Mouse (Mus musculus) kidney, postnatal 36 days (tissue): Measurements from ENCODE around the gene Drd2.

ENCODE experiments used
- DNase-seq, 2 experiments: peaks; one replicate each; pipeline ENCODE4 v3.0.0; 2021 to 2022; ENCODE audit warnings: mixed read lengths in 2 of 2

Gene Drd2

GRCm38 (mm10) chr9:49340136-49341043, at the start of gene Drd2:
Gene Drd2, plus strand, starts transcription at chr9:49340627.
- DNase-seq, result peak in 1 of 2 experiments; percentile 46

DNA sequence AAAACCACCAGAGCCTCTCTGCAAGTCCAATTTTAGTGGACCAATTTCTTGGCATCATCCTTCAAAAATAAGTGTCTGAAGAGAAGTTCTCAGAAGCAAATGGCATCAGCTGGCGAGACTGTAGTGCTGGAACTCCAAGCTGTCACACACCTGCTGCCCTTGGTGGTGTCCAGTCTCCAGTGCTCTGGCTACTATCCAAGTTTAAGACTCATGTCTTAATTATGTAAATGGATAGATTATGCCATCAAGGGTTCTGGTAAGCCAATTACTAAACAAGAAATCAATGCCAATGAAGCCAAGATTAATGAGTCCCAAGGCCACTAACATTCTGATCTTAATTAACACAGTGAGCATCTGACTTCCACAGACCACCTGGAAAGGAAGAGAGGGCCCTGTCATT, 45.3 kb upstream of the Drd2 start:
- no peak for DNase-seq

- DNase-seq, result peak; percentile 2 to 4
Observed at GRCm38 (mm10) chr9:49307576-49307975, 32.9 kb upstream of the Drd2 start.

DNA sequence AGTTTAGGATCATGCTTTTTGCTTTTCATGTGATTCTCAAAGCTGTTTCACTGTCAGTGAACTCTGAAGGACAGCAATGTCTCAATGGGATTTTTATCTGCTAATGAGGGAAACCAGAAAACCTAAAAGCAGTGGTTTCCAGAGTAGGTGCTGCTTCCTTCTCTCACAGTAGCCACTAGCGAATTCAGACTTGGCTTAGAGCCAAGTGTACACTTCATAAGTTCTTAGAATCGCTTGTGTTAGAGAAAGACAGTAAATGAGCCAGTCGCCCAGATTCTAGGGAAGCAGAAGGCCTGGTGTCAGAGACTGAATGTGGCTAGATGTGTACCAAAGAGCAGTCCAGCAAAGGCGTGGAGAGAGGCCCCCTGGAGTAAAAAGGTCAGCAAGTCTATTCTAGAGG, 29.6 kb upstream of the Drd2 start:
- no peak for DNase-seq

GRCm38 (mm10) chr9:49318638-49319037, 21.8 kb upstream of the Drd2 start:
- DNase-seq, result no peak

GRCm38 (mm10) chr9:49341044-49341365, 578 bp downstream of the Drd2 start:
- peak; percentile 19 to 71 for DNase-seq

DNA sequence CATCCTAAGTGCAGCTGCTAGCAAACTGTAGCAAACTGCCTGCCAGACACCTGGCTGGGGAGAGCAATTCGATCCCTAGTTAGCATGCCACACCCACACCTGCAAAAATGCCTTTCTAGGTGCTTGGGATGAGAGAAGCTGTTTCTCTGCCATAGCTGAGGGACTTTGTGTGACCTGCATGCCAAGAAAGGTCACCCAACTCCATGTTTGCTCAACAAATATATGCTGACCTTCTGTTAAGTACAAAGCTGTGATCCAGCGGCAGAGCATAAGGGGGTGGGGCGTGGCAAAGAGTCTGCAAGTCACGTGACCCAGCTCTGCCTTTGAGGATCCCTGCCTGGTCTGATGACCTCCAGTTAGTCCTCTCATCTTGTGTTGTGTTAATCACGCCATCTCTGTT, 25.3 kb downstream of the Drd2 start:
- no peak for DNase-seq

- no peak for DNase-seq
Observed at GRCm38 (mm10) chr9:49373946-49374345, 33.5 kb downstream of the Drd2 start.

DNA sequence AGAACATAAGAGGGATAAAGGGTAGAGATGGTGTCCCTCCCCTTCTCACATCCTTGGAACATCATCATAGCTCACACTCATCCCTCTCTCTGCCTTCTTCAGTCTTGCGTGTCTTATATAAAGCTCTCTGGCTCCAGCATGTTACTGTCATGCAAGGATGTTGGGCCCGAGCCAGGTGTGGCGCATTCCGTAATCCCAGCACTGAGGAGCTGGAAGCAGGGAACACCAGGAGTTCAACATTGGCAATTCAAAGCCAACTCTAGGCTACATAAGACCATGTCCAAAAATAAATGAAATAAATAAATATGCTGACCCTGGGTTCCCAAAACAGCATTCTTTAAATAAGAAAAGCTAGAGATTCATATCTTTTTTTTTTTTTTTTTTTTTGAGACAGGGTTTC, 39.5 kb downstream of the Drd2 start:
- DNase-seq, result no peak

DNA sequence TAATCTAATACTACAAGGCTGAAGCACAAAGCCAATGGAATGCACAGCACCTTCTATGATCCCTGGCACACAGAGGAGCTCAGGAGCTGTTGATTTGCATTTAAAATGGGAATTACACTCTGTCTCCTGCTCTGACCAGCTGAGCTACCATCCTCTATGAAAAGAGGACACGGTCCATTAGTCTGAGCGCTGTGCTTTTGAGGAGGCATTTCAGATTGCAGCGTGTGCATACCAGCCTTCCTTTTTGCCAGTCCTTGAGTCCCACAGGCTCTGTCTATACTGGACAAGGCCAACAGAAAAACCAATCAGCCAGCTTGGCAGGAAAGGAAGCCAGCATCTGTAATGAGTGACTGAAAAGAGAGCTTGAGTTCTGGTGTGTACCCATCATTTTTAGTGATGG, 43.6 kb downstream of the Drd2 start:
- DNase-seq, result no peak

DNA sequence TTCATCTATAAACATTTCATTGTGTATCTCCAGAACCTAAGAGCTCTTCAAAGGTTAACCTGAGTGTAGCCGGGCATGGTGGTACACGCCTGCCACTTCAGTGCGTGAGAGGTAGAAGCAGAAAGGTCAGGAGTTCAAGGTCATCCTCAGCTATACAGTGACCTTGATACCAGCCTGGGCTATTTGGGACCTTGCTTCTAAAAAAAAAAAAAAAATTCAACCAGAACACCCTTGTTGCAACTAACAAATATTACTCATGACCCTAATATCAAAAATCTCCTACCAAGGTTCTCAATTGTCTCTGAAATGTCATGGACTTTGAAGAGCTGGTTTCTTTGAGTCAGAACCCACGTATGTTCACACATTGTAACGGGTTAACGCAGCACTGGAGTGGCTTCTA, 44.4 kb downstream of the Drd2 start:
- DNase-seq, result no peak

GRCm38 (mm10) chr9:49385301-49385700, 44.9 kb downstream of the Drd2 start:
- DNase-seq, result no peak

DNA sequence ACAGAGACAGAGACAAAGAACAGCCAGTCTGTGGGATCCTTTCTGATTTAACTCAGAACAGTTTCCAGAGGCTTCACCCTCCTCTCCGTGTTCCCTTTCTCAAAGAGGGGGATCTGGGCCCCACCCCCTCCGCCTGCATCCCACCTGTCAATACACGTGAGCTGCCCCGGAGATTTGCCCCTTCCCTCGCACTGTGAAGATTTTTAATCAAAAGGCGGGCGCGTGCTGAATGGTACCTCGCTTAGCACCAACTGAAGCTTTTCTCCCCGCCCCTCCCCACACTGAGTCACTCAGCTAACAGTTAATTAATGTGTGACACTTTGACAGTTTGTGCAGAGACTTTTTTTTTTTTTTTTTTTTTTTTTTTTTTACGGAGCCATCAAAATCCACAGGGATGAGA, 45.7 kb downstream of the Drd2 start:
- peak in 1 of 2 experiments; percentile 3 for DNase-seq

- no peak for DNase-seq
Observed at GRCm38 (mm10) chr9:49392242-49392641, 51.8 kb downstream of the Drd2 start.

DNA sequence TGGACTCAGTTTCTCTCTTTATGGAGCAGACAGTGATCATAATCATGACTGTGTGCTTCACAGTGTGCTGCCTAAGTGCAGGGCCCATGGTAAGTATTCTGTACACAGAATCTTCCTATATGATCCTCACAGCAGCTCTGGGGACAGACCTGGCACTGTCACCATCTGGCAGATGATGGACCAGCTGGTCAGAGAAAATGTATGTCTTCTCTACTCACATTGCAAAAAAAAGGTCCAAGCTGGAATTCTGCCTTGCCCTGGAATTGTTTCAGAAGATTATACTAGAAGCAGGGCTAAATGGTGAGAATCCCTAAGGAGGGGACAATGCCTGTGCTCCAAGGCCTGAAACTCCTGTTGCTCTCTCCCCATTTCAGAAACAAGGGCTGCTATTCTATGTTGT, 55.6 kb downstream of the Drd2 start:
- DNase-seq, result no peak

- DNase-seq, result no peak
Observed at GRCm38 (mm10) chr9:49403711-49404110, 63.3 kb downstream of the Drd2 start.

- no peak for DNase-seq
Observed at GRCm38 (mm10) chr9:49407028-49407427, 66.6 kb downstream of the Drd2 start.

DNA sequence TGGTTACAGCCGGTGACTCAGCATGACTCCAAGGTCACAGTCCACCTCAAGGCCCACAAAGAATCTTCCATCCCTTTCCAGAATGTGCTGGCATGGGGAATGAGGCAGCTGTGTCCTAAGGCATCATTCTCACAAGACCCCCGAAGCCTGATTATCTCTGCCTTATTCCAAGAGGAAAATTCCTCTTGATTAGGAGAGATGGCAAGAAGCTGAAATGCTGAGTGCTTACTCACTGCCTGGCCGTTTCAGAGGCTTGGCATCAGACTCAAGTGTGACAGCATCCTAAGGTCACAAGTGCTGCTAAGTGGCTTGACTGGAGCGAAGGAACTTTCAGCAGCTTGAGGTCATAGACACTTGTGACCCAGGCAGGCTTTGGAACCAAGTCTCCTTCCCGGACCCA, 70.2 kb downstream of the Drd2 start:
- DNase-seq, result no peak

- no peak for DNase-seq
Observed at GRCm38 (mm10) chr9:49423866-49424265, 83.4 kb downstream of the Drd2 start.

GRCm38 (mm10) chr9:49425585-49425984, 85.2 kb downstream of the Drd2 start:
- DNase-seq, result no peak

GRCm38 (mm10) chr9:49426921-49427320, 86.5 kb downstream of the Drd2 start, which contains the start of gene Ankk1:
Gene Ankk1, minus strand, starts transcription at chr9:49427021.
- DNase-seq, result no peak

DNA sequence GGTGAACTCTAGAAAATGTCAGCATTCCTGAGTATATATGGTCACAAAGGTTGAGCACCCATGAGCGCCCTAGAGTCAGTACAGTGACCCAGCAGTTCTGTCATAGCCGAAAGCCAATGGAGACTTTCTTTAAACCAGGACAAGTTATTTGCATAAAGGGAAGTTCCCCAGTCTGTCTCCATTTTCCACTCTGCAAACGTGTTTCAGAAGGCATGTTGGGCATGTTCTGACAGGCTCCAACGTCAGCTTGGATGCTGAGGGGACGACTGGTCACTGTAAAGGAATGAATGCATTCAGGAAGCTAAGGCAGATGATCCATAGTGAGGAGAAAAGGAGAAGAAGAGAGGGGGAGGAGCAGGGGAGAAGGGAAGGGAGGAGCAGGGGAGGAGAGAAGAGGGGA, 87.1 kb downstream of the Drd2 start:
- DNase-seq, result no peak

GRCm38 (mm10) chr9:49442621-49443020, 102.2 kb downstream of the Drd2 start:
- DNase-seq, result peak in 1 of 2 experiments; percentile 11

DNA sequence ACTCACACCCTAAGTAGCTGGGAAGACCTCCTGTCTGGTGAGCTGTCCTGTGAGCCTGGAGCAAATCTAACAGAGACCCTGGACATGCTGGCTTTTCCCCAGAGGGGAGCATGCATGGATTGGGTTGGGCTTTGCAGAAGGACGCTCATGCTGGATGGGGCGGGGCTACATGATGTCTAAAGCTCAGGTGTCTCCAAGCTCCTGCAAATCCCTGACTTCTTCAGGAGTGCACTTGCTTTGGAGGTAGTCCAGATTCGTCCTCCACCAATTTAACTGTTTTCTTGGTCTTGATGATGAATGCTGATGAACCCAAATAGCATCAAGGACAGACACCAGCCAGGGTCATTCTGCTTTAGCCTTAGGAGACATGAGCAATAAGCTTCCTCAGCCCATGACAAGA, 110.1 kb downstream of the Drd2 start:
- no peak for DNase-seq

- DNase-seq, result no peak
Observed at GRCm38 (mm10) chr9:49452396-49452795, 112.0 kb downstream of the Drd2 start.
